Mouse (Mus musculus) MEL (cell line): ENCODE measurements around the gene Map1s.

Source experiments
- CTCF ChIP-seq, 3 experiments: IDR thresholded peaks in 2 of 3; conservative IDR thresholded peaks in 1 of 3; 2 replicates each; pipeline ENCODE4 v1.5.1; 2011 to 2012; ENCODE audit warnings: low read length in 3 of 3, low read depth in 2 of 3, mild to moderate bottlenecking in 2 of 3, improper control_type of control experiment in 1 of 3, inconsistent platforms in 1 of 3, mixed read lengths in 1 of 3, moderate library complexity in 1 of 3; ENCODE audit not compliant: control insufficient read depth in 1 of 3, insufficient read depth in 1 of 3, poor library complexity in 1 of 3, severe bottlenecking in 1 of 3
- GATA1 ChIP-seq: IDR thresholded peaks from 2 replicates; pipeline ENCODE4 v1.6.1; 2011; ENCODE audit warnings: low read depth, low read length, improper control_type of control experiment
- KAT2A ChIP-seq: conservative IDR thresholded peaks from 2 replicates; pipeline ENCODE4 v1.6.1; 2012; ENCODE audit warnings: low read depth, low read length, improper control_type of control experiment, inconsistent platforms
- MAX ChIP-seq: IDR thresholded peaks from 2 replicates; pipeline ENCODE4 v1.6.1; 2011; ENCODE audit warnings: low read length, improper control_type of control experiment
- MAZ ChIP-seq: IDR thresholded peaks from 2 replicates; pipeline ENCODE4 v1.6.1; 2012; ENCODE audit warnings: low read depth, mild to moderate bottlenecking, inconsistent platforms, low read length, improper control_type of control experiment
- MXI1 ChIP-seq: IDR thresholded peaks from 2 replicates; pipeline ENCODE4 v1.6.1; 2011; ENCODE audit warnings: mild to moderate bottlenecking, low read depth, low read length, improper control_type of control experiment
- POLR2A ChIP-seq, 2 experiments: IDR thresholded peaks; 2 replicates each; pipeline ENCODE4 v1.6.1; 2011 to 2012; ENCODE audit warnings: low read length in 2 of 2, mild to moderate bottlenecking in 2 of 2, control low read depth in 1 of 2, improper control_type of control experiment in 1 of 2, low read depth in 1 of 2, moderate library complexity in 1 of 2; ENCODE audit not compliant: control insufficient read depth in 1 of 2, insufficient read depth in 1 of 2, poor library complexity in 1 of 2
- TAL1 ChIP-seq: IDR thresholded peaks from 2 replicates; pipeline ENCODE4 v1.6.1; 2012; ENCODE audit warnings: mild to moderate bottlenecking, inconsistent platforms, low read length, moderate library complexity, mixed read lengths
- TCF12 ChIP-seq: IDR thresholded peaks from 2 replicates; pipeline ENCODE4 v1.6.1; 2014; ENCODE audit warnings: low read depth, mild to moderate bottlenecking, inconsistent platforms, low read length, improper control_type of control experiment, moderate library complexity
- USF1 ChIP-seq: IDR thresholded peaks from 2 replicates; pipeline ENCODE4 v1.6.1; 2014; ENCODE audit warnings: low read depth, mild to moderate bottlenecking, inconsistent platforms, low read length, improper control_type of control experiment, moderate library complexity
- USF2 ChIP-seq, 2 experiments: IDR thresholded peaks; 2 replicates each; pipeline ENCODE4 v1.6.1; 2011 to 2012; ENCODE audit warnings: improper control_type of control experiment in 2 of 2, low read length in 2 of 2, borderline replicate concordance in 1 of 2, inconsistent platforms in 1 of 2, low read depth in 1 of 2, mild to moderate bottlenecking in 1 of 2; ENCODE audit not compliant: insufficient read depth in 1 of 2

GRCm38 (mm10) chr8:70871195-70871807, 34.4 kb upstream of the Map1s start:
- TF ChIP-seq GATA1, result no peak
- no peak for TF ChIP-seq MAX
- TF ChIP-seq USF2 (IDR thresholded peaks at IDR 0.05; ENCODE audit: borderline replicate concordance in 1 of 2, insufficient read depth in 1 of 2, low read depth in 1 of 2, low read length in 2 of 2), result no peak
- TF ChIP-seq MXI1, result no peak
- no peak for TF ChIP-seq TAL1
- TF ChIP-seq POLR2A (IDR thresholded peaks at IDR 0.05; ENCODE audit: control insufficient read depth in 1 of 2, insufficient read depth in 1 of 2, low read depth in 1 of 2, low read length in 2 of 2, poor library complexity in 1 of 2), result no peak
- TF ChIP-seq USF1, result no peak
- no peak for TF ChIP-seq KAT2A
- TF ChIP-seq TCF12, result no peak
- TF ChIP-seq MAZ, result no peak
- TF ChIP-seq CTCF (IDR thresholded peaks at IDR 0.05 in 2 of 3, conservative IDR thresholded peaks at IDR 0.05 in 1 of 3; ENCODE audit: control insufficient read depth in 1 of 3, insufficient read depth in 1 of 3, low read depth in 2 of 3, low read length in 3 of 3, poor library complexity in 1 of 3, severe bottlenecking in 1 of 3), result no peak
